13 mouse cellular contexts compared by ENCODE assay signal in genomic region chr1:193389505-193389904, GRCm38 (mm10). TPM values are rescaled to one million over a fixed set of nuclear protein-coding genes. Genes with fewer than 3 reads are reported as not detected.
A peak's percentile ranks its signal among the peaks of the same experiment; 100 is the strongest.
DNase-seq lines count a peak whose midpoint lies in the region; ATAC-seq lines count a peak whose summit lies in the region.
"Had no signal": no experiment of that assay in that cellular context is flagged by ENCODE, and none has a peak within 500 bp of the region (broad histone marks: within the 10 kb centered on the region; RNA-seq: fewer than 3 reads in every experiment).

No protein-coding gene starts in this region.

- peak; percentile 28; the same call in 1 of the 2 replicates for ATAC-seq in forebrain, embryonic 15.5 days (replicated peaks)
- ATAC-seq in neural tube, embryonic 14.5 days (ENCODE audit: low read depth): peak; percentile 14; the same call in 1 of the 2 replicates

- H3K4me2 ChIP-seq in forebrain, embryonic 15.5 days (replicated peaks): no peak overlapping the region
- H3K4me2 ChIP-seq in neural tube, embryonic 14.5 days (ENCODE audit: low read depth, low read length): no peak overlapping the region
- H3K4me2 ChIP-seq: lung, embryonic 15.5 days had no signal

- peaks cover 29% of the 10 kb centered on the region for H3K4me1 ChIP-seq in forebrain, embryonic 15.5 days
- peaks cover 50% of the 10 kb centered on the region for H3K4me1 ChIP-seq in limb, embryonic 10.5 days
- peaks cover 20% of the 10 kb centered on the region; the same call in 1 of the 2 replicates for H3K4me1 ChIP-seq in neural tube, embryonic 14.5 days (ENCODE audit: control insufficient read depth, insufficient read depth, low read length)

- no peaks in the 10 kb centered on the region for H3K9me3 ChIP-seq in forebrain, embryonic 15.5 days
- H3K9me3 ChIP-seq in limb, embryonic 10.5 days (replicated peaks): no peaks in the 10 kb centered on the region
- no peaks in the 10 kb centered on the region for H3K9me3 ChIP-seq in neural tube, embryonic 14.5 days (ENCODE audit: control insufficient read depth, low read length)
- H3K9me3 ChIP-seq: lung, embryonic 15.5 days had no signal

- no peaks in the 10 kb centered on the region for H3K27me3 ChIP-seq in forebrain, embryonic 15.5 days
- H3K27me3 ChIP-seq in limb, embryonic 10.5 days (ENCODE audit: low read depth, poor library complexity, severe bottlenecking): no peaks in the 10 kb centered on the region
- no peaks in the 10 kb centered on the region for H3K27me3 ChIP-seq in neural tube, embryonic 14.5 days (ENCODE audit: control insufficient read depth, insufficient read depth, low read length)
- H3K27me3 ChIP-seq: lung, embryonic 15.5 days had no signal

- H3K27ac ChIP-seq in forebrain, embryonic 15.5 days (replicated peaks): peak overlapping the region; percentile 0; the same call in 1 of the 2 replicates
- peak overlapping the region; percentile 67; the same call in 1 of the 2 replicates for H3K27ac ChIP-seq in limb, embryonic 10.5 days
- no peak overlapping the region; the same call in 1 of the 2 replicates for H3K27ac ChIP-seq in neural tube, embryonic 14.5 days (ENCODE audit: low read depth, low read length)
- H3K27ac ChIP-seq: kidney, postnatal 0 days; lung, embryonic 15.5 days had no signal

- H3K4me3 ChIP-seq in forebrain, embryonic 15.5 days: no peak overlapping the region
- H3K4me3 ChIP-seq in limb, embryonic 10.5 days: no peak overlapping the region
- H3K4me3 ChIP-seq in neural tube, embryonic 14.5 days (ENCODE audit: low read depth, low read length): no peak overlapping the region
- H3K4me3 ChIP-seq: lung, embryonic 15.5 days had no signal

- no peaks in the 10 kb centered on the region for H3K36me3 ChIP-seq in forebrain, embryonic 15.5 days
- H3K36me3 ChIP-seq in limb, embryonic 10.5 days: no peaks in the 10 kb centered on the region
- no peaks in the 10 kb centered on the region for H3K36me3 ChIP-seq in neural tube, embryonic 14.5 days (ENCODE audit: control insufficient read depth, insufficient read depth, low read length)
- H3K36me3 ChIP-seq: lung, embryonic 15.5 days had no signal

- no peak overlapping the region for H3K9ac ChIP-seq in forebrain, embryonic 15.5 days (replicated peaks)
- no peak overlapping the region for H3K9ac ChIP-seq in neural tube, embryonic 14.5 days (replicated peaks; ENCODE audit: low read depth, low read length)
- H3K9ac ChIP-seq: lung, embryonic 15.5 days had no signal

- WGBS in forebrain, embryonic 15.5 days: 2% methylated on average over 3 of the region's 3 CpGs
- 31% methylated on average over 3 of the region's 3 CpGs for WGBS in limb, embryonic 10.5 days
- 15% methylated on average over 3 of the region's 3 CpGs for WGBS in neural tube, embryonic 14.5 days

- intact Hi-C loops in left cerebral cortex, postnatal 4 days (cut with DNase I): loop anchor here (10.0 kb wide), 2 partner anchors 1225 to 1575 kb away; partner anchors contain the start of gene Plxna2
- intact Hi-C loops in left cerebral cortex, postnatal 36 days (cut with DNase I): loop anchor here (5.0 to 10.0 kb wide), 3 partner anchors 58 to 1235 kb away; no protein-coding TSS in a partner anchor

- peak; percentile 65 for DNase-seq in left cerebral cortex, postnatal 4 days
- no peak for DNase-seq in left cerebral cortex, postnatal 36 days (ENCODE audit: low spot score in 2 of 2)
- DNase-seq in limb, embryonic 10.5 days (ENCODE audit: low spot score): no peak
- no peak for DNase-seq in adipocyte (ENCODE audit: low spot score)
- DNase-seq in thymus, postnatal 25 days: no peak
- no peak for DNase-seq in kidney, adult 11 months
- DNase-seq: cerebellum, adult 9-10 months; right cerebral cortex, adult 18-20 months had no signal

RNA-seq across cellular contexts. Expression of gene Camk1g, which starts 19.4 kb away (rescaled TPM):
- 10 to 100 TPM; 36.4 to 39.0 TPM for total RNA-seq in left cerebral cortex, postnatal 4 days (2021)
- total RNA-seq in left cerebral cortex, postnatal 36 days (2021): 10 to 100 TPM; 32.4 to 47.1 TPM
- polyA plus RNA-seq in forebrain, embryonic 15.5 days (2015; fragmentation: Nextera tagmentation; extraction: Ambion mirVana): 43.6 and 44.8 TPM in 2 replicates
- 8.2 and 13.2 TPM in 2 replicates for polyA plus RNA-seq in limb, embryonic 10.5 days (2016; fragmentation: Nextera tagmentation; extraction: Ambion mirVana)
- 45.3 and 51.0 TPM in 2 replicates for polyA plus RNA-seq in neural tube, embryonic 14.5 days (2014; fragmentation: Nextera tagmentation; extraction: Ambion mirVana)
- total RNA-seq: granulocyte monocyte progenitor cell, adult 5-6 weeks had no signal
